Mouse (Mus musculus): ENCODE results near the gene D130052B06Rik.

Gene D130052B06Rik

GRCm38 (mm10) chr11:33598986-33599385, at the start of gene D130052B06Rik:
D130052B06Rik (plus strand) TSS chr11:33599302.
- H3K27me3 ChIP-seq (ENCODE audit: control insufficient read depth, insufficient read depth, low read length, poor library complexity, severe bottlenecking) = no peaks in the 10 kb centered on the region

DNA sequence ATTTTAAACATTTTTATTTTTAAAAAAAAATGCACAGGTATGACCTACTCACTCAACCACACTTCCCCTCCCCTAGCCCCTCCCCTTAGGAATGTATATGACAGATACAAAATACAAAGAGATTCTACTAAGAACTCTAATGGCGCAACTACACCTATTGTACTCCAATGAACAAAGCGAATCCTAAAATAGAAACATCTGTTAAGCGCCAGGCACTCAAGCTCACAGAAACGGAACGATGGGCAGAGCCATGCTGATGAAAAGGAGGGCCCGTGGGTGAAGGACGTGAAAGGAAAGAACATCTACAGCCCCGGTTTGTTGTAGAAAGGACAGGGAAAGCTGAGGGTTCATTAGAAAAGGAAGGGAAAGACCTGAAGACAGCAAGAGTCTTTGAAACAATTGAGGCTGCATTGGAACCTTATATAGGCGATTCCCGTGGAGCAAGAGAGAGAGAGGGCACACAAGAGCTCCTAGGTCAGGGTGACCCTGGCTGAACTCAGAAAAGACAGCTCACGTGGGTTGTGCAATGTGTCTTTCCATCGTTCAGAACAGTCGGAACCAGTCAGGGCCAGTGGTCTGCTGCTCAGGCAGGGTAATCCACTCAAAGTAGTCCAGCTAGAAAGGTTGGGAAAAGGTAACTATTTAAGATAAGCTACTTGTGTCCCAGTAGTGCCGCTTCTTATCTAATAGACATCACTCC, 48.1 kb upstream of the D130052B06Rik start:
- Histone ChIP-seq H3K36me3 (ENCODE audit: control insufficient read depth, insufficient read depth, low read length, poor library complexity, severe bottlenecking) (no peaks in the 10 kb centered on the region), H3K27me3 (ENCODE audit: control insufficient read depth, insufficient read depth, low read length, poor library complexity, severe bottlenecking) (no peaks in the 10 kb centered on the region)
- DNase-seq (ENCODE audit: low read depth, low spot score) = no peak

More at GRCm38 (mm10) chr11:33598986-33599385, at the start of gene D130052B06Rik:
- no peak for DNase-seq (ENCODE audit: low read depth, low spot score)
- no peaks in the 10 kb centered on the region for H3K36me3 ChIP-seq (ENCODE audit: control insufficient read depth, insufficient read depth, low read length, poor library complexity, severe bottlenecking)

GRCm38 (mm10) chr11:33554123-33554522, 45.0 kb upstream of the D130052B06Rik start:
- no peak for DNase-seq (ENCODE audit: low read depth, low spot score)
- no peaks in the 10 kb centered on the region for H3K27me3 ChIP-seq (ENCODE audit: control insufficient read depth, insufficient read depth, low read length, poor library complexity, severe bottlenecking)
- H3K36me3 ChIP-seq (ENCODE audit: control insufficient read depth, insufficient read depth, low read length, poor library complexity, severe bottlenecking) = no peaks in the 10 kb centered on the region

- Histone ChIP-seq H3K27me3 (ENCODE audit: control insufficient read depth, insufficient read depth, low read length, poor library complexity, severe bottlenecking) (no peaks in the 10 kb centered on the region), H3K36me3 (ENCODE audit: control insufficient read depth, insufficient read depth, low read length, poor library complexity, severe bottlenecking) (no peaks in the 10 kb centered on the region)
- no peak for DNase-seq (ENCODE audit: low read depth, low spot score)
Observed at GRCm38 (mm10) chr11:33563921-33564320, 35.2 kb upstream of the D130052B06Rik start.

GRCm38 (mm10) chr11:33570413-33570812, 28.7 kb upstream of the D130052B06Rik start:
- no peaks in the 10 kb centered on the region for H3K36me3 ChIP-seq (ENCODE audit: control insufficient read depth, insufficient read depth, low read length, poor library complexity, severe bottlenecking)
- no peak for DNase-seq (ENCODE audit: low read depth, low spot score)
- H3K27me3 ChIP-seq (ENCODE audit: control insufficient read depth, insufficient read depth, low read length, poor library complexity, severe bottlenecking) = no peaks in the 10 kb centered on the region

DNA sequence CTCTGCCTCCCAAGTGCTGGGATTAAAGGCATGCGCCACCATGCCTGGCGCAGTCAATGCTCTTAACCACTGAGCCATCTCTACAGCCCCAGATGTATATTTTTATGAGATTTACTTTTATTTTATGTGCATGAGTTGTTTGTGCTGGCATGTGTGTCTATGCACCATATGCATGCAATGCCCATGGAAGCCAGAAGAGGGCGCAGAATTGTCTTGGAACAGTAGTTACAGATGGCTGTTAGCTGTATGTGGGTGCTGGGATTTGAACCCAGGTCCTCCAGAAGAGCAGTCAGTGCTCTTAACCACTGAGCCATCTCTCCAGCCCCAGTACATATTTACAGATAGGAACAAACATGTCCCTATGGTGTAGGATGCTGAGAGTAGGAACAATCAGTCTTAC, 24.2 kb upstream of the D130052B06Rik start:
- no peak for DNase-seq (ENCODE audit: low read depth, low spot score)
- no peaks in the 10 kb centered on the region for H3K27me3 ChIP-seq (ENCODE audit: control insufficient read depth, insufficient read depth, low read length, poor library complexity, severe bottlenecking)
- no peaks in the 10 kb centered on the region for H3K36me3 ChIP-seq (ENCODE audit: control insufficient read depth, insufficient read depth, low read length, poor library complexity, severe bottlenecking)

DNA sequence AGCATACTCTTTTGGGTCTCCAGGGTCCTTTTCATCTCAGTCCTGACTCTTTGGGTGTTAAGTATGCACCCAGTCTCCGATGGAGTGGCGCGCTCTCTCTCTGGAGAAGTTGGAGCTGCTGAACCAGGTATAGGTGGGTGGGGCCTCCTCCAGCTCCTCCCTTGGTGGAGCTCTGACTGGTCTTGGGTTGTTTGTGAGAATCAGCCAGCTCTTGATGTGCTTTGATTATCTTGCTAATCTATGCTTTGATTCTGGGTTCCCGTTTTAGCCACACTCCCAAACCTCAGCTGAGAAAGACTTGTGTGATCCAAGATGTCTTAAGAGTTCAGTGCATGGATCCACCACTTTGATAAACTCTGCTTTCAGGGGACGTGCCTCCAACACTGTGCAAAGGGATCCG, 20.2 kb upstream of the D130052B06Rik start, which contains the start of gene Gabrp:
Gabrp (minus strand) TSS at position 101 of the 400 bp plus-strand sequence.
- no peaks in the 10 kb centered on the region for H3K27me3 ChIP-seq (ENCODE audit: control insufficient read depth, insufficient read depth, low read length, poor library complexity, severe bottlenecking)
- no peaks in the 10 kb centered on the region for H3K36me3 ChIP-seq (ENCODE audit: control insufficient read depth, insufficient read depth, low read length, poor library complexity, severe bottlenecking)
- no peak for DNase-seq (ENCODE audit: low read depth, low spot score)

DNA sequence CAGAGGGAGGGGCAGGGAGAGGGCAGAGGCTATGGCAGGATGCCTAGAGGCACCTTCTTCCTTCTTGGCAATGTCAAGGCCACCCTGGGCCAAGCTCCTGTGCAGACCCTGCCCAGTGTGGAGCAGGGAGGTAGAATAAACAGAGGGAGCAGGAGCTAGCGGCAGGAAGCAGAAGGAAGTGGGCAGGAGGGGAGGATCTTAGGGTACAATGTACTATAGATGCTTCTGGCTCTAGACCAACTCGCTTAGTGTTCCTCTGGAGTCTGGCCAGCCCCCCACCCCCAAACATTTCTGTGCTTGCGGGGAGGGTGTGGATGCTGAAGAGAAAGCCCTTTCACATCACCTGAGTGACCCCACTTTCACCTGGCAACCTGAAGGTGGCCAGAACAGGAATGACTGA, 19.5 kb upstream of the D130052B06Rik start:
- Histone ChIP-seq H3K36me3 (ENCODE audit: control insufficient read depth, insufficient read depth, low read length, poor library complexity, severe bottlenecking) (no peaks in the 10 kb centered on the region), H3K27me3 (ENCODE audit: control insufficient read depth, insufficient read depth, low read length, poor library complexity, severe bottlenecking) (no peaks in the 10 kb centered on the region)
- DNase-seq (ENCODE audit: low read depth, low spot score) = no peak

- Histone ChIP-seq H3K27me3 (ENCODE audit: control insufficient read depth, insufficient read depth, low read length, poor library complexity, severe bottlenecking) (no peaks in the 10 kb centered on the region), H3K36me3 (ENCODE audit: control insufficient read depth, insufficient read depth, low read length, poor library complexity, severe bottlenecking) (no peaks in the 10 kb centered on the region)
- DNase-seq (ENCODE audit: low read depth, low spot score) = no peak
Observed at GRCm38 (mm10) chr11:33586614-33587013, 12.5 kb upstream of the D130052B06Rik start.

- Histone ChIP-seq H3K27me3 (ENCODE audit: control insufficient read depth, insufficient read depth, low read length, poor library complexity, severe bottlenecking) (no peaks in the 10 kb centered on the region), H3K36me3 (ENCODE audit: control insufficient read depth, insufficient read depth, low read length, poor library complexity, severe bottlenecking) (no peaks in the 10 kb centered on the region)
- no peak for DNase-seq (ENCODE audit: low read depth, low spot score)
Observed at GRCm38 (mm10) chr11:33590771-33591170, 8.3 kb upstream of the D130052B06Rik start.

DNA sequence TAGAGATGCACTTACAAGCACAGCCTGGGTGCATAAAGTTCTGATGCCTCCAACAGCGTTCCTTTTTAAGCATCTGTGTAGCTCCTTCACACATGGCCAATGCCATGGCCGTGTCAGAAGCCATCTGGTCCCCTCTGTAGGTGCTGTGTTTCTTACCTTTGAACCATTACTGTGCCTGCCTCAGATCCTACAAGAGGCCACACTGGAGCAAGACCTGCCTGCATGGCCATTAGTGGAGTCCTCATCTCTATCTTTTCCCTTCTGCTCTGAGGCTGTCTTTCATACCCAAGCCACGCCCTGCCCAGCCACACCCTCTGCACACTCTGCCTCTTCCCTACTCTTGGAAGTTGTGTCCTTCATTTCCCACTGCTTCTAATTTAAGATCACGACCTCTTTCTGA, 6.3 kb upstream of the D130052B06Rik start:
- DNase-seq (ENCODE audit: low read depth, low spot score) = no peak
- no peaks in the 10 kb centered on the region for H3K27me3 ChIP-seq (ENCODE audit: control insufficient read depth, insufficient read depth, low read length, poor library complexity, severe bottlenecking)
- no peaks in the 10 kb centered on the region for H3K36me3 ChIP-seq (ENCODE audit: control insufficient read depth, insufficient read depth, low read length, poor library complexity, severe bottlenecking)

DNA sequence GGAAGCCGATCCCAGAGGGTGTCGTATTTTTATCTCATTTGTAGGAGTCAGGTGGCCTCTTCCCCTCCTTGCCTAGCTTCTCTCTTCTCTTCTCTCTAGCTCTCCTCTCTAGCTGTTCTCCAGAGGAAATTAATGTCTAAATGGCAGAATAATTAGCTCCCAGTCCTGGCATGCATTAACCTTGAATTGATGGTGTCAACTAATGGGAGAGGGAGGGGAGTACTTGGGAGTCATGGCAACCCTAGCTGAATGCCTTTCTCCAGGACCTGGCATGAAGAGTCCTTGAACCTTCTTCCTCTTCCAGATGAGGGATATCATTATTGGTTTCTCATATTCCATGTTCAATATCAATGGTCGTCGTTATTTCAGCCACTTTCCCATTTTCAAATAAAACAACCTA, 2.4 kb upstream of the D130052B06Rik start:
- no peak for DNase-seq (ENCODE audit: low read depth, low spot score)
- H3K36me3 ChIP-seq (ENCODE audit: control insufficient read depth, insufficient read depth, low read length, poor library complexity, severe bottlenecking) = no peaks in the 10 kb centered on the region
- H3K27me3 ChIP-seq (ENCODE audit: control insufficient read depth, insufficient read depth, low read length, poor library complexity, severe bottlenecking) = no peaks in the 10 kb centered on the region

DNA sequence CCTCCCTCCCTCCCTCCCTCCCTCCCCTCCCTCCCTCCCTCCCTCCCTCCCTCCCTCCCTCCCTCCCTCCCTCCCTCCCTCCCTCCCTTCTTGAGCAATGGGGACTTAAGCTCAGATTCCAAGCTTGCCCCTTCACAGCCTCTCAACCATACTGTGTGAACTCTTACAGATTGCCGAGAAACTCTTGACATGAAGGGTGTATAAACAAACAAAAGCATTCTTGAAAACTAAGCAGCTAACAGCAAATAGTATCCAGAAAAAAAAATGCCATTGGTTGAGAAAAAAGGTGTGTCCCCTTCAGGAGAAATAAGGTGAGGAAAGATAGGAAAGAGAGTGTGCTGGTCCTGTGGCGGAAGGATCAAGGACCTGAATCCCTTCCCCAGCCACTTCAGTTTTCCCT, 4.1 kb downstream of the D130052B06Rik start:
- no peaks in the 10 kb centered on the region for H3K36me3 ChIP-seq (ENCODE audit: control insufficient read depth, insufficient read depth, low read length, poor library complexity, severe bottlenecking)

GRCm38 (mm10) chr11:33607784-33608183, 8.7 kb downstream of the D130052B06Rik start:
- DNase-seq (ENCODE audit: low read depth, low spot score) = no peak
- Histone ChIP-seq H3K36me3 (ENCODE audit: control insufficient read depth, insufficient read depth, low read length, poor library complexity, severe bottlenecking) (no peaks in the 10 kb centered on the region), H3K27me3 (ENCODE audit: control insufficient read depth, insufficient read depth, low read length, poor library complexity, severe bottlenecking) (no peaks in the 10 kb centered on the region)

More for the DNA sequence above, 4.1 kb downstream of the D130052B06Rik start:
- no peaks in the 10 kb centered on the region for H3K27me3 ChIP-seq (ENCODE audit: control insufficient read depth, insufficient read depth, low read length, poor library complexity, severe bottlenecking)
- no peak for DNase-seq (ENCODE audit: low read depth, low spot score)

DNA sequence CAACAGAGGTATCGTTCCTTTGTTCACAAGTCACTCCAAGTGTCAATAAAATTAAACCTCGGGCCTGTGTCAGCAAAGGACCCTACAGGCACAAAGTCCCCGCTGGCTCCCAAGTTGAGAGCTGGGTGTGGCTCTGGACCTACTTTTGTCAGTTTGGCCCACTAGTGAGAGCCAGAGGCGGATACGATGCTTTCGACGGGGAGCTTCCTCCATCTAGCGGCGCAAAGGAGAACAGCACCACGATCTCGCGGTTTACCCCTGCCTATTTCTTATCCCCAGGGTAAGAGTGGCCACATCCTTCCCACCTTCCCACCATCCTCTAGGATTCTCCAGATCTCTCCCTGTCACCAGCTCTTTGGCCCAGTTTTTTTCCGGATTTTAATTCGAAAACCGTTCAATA, 15.1 kb downstream of the D130052B06Rik start:
- no peaks in the 10 kb centered on the region for H3K27me3 ChIP-seq (ENCODE audit: control insufficient read depth, insufficient read depth, low read length, poor library complexity, severe bottlenecking)
- H3K36me3 ChIP-seq (ENCODE audit: control insufficient read depth, insufficient read depth, low read length, poor library complexity, severe bottlenecking) = no peaks in the 10 kb centered on the region
- DNase-seq (ENCODE audit: low read depth, low spot score) = peak; percentile 18
